ENCODE assay signal across 10 mouse cellular contexts in the genomic region with DNA sequence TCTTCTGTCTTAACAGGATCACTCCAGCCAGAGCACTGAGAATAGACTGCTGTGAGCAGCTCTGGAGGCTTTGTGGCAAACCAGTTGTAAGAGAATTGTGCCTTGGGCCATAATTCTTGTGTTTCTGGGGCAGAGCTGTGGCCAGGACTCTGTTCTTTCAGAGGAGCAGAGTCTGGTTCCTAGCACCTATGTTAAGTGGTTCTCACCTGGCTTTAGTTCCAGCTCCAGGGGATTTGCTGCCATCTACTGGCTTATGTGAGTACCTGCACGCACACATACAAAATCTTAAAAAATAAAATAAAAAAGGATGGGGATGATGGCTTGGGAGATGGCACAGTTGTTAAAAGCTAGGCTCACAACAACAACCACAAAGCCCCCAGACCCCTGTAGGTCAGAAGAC. TPM values are rescaled to one million over a fixed set of nuclear protein-coding genes. Genes with fewer than 3 reads are reported as not detected.
A peak's percentile ranks its signal among the peaks of the same experiment; 100 is the strongest.
DNase-seq lines count a peak whose midpoint lies in the region; ATAC-seq and TF ChIP-seq lines count a peak whose summit lies in the region.
"Had no signal": no experiment of that assay in that cellular context is flagged by ENCODE, and none has a peak within 500 bp of the region (broad histone marks: within the 10 kb centered on the region; RNA-seq: fewer than 3 reads in every experiment).

No protein-coding gene starts in this region.

- in situ Hi-C loops in CH12.LX (cut with MboI; ENCODE audit: low pct_ligation_motif_present, low pct_unique_long_range_greater_than_20kb, low sequenced_read_pairs): no loop called here

- no peak overlapping the region for H3K4me3 ChIP-seq in kidney, postnatal 0 days (replicated peaks; ENCODE audit: low read depth, low read length)
- no peak overlapping the region for H3K4me3 ChIP-seq in CH12.LX (replicated peaks in 1 of 3; ENCODE audit: low read depth in 2 of 3, low read length in 2 of 3, poor library complexity in 1 of 3)
- H3K4me3 ChIP-seq in bone marrow, adult 2 months (replicated peaks; ENCODE audit: control insufficient read depth, low read depth, low read length): no peak overlapping the region
- H3K4me3 ChIP-seq in liver, postnatal 0 days (ENCODE audit: low read depth, low read length): no peak overlapping the region
- H3K4me3 ChIP-seq: liver, embryonic 15.5 days had no signal

- no peak overlapping the region for H3K4me2 ChIP-seq in kidney, postnatal 0 days (ENCODE audit: low read length)
- no peak overlapping the region for H3K4me2 ChIP-seq in CH12.LX (ENCODE audit: insufficient read depth, low read depth, poor library complexity, severe bottlenecking)
- no peak overlapping the region for H3K4me2 ChIP-seq in liver, postnatal 0 days (ENCODE audit: low read depth, low read length)
- H3K4me2 ChIP-seq: liver, embryonic 15.5 days had no signal

- WGBS in kidney, postnatal 0 days: 39% methylated on average over 1 of the region's 1 CpGs
- WGBS in bone marrow, adult 2 months: 68% methylated on average over 1 of the region's 1 CpGs
- whole genome bisulfite sequencing in liver, postnatal 0 days (ENCODE audit: insufficient replicate concordance): 38% methylated on average over 1 of the region's 1 CpGs

- dilution Hi-C loops in CH12.LX (cut with MboI; ENCODE audit: extremely low pct_ligation_motif_present, extremely low pct_unique_long_range_greater_than_20kb, low sequenced_read_pairs): no loop called here

- DNase-seq in kidney, postnatal 0 days (ENCODE audit: low spot score): peak; percentile 22
- no peak for DNase-seq in kidney, adult 8-10 months
- DNase-seq in CH12.LX (ENCODE audit: extremely low read depth): peak; percentile 54
- DNase-seq in liver, postnatal 0 days: no peak
- no peak for DNase-seq in layer of hippocampus, postnatal 36 days
- no peak for DNase-seq in gastrocnemius, postnatal 14 days
- DNase-seq in urinary bladder, postnatal 25 days (ENCODE audit: low spot score): no peak

- H3K27me3 ChIP-seq in kidney, postnatal 0 days (ENCODE audit: insufficient read depth, low read length): no peaks in the 10 kb centered on the region
- no peaks in the 10 kb centered on the region for H3K27me3 ChIP-seq in CH12.LX (replicated peaks)
- H3K27me3 ChIP-seq in liver, postnatal 0 days (ENCODE audit: insufficient read depth, low read length): no peaks in the 10 kb centered on the region
- H3K27me3 ChIP-seq: liver, embryonic 15.5 days had no signal

- no peak overlapping the region for H3K9ac ChIP-seq in kidney, postnatal 0 days (ENCODE audit: low read depth, low read length)
- H3K9ac ChIP-seq in CH12.LX (ENCODE audit: insufficient read depth, low read depth): no peak overlapping the region
- H3K9ac ChIP-seq in liver, postnatal 0 days (replicated peaks): no peak overlapping the region
- H3K9ac ChIP-seq: liver, embryonic 15.5 days had no signal

- no peak overlapping the region for H3K27ac ChIP-seq in kidney, postnatal 0 days
- H3K27ac ChIP-seq in CH12.LX (ENCODE audit: insufficient read depth, low read depth): no peak overlapping the region
- H3K27ac ChIP-seq in bone marrow, adult 2 months (ENCODE audit: control insufficient read depth, insufficient read depth, low read depth, low read length, poor library complexity): no peak overlapping the region
- H3K27ac ChIP-seq in liver, postnatal 0 days (ENCODE audit: low read depth): no peak overlapping the region
- H3K27ac ChIP-seq: liver, embryonic 15.5 days had no signal

- H3K4me1 ChIP-seq in kidney, postnatal 0 days (replicated peaks; ENCODE audit: insufficient read depth, low read length): no peaks in the 10 kb centered on the region
- H3K4me1 ChIP-seq in CH12.LX (ENCODE audit: control insufficient read depth in 1 of 2, insufficient read depth in 2 of 2): no peaks in the 10 kb centered on the region
- H3K4me1 ChIP-seq in bone marrow, adult 2 months (ENCODE audit: control insufficient read depth, insufficient read depth, low read length): no peaks in the 10 kb centered on the region
- H3K4me1 ChIP-seq in liver, postnatal 0 days (ENCODE audit: insufficient read depth): no peaks in the 10 kb centered on the region
- H3K4me1 ChIP-seq: liver, embryonic 15.5 days had no signal

- no peak for TF ChIP-seq EP300 in CH12.LX (IDR thresholded peaks at IDR 0.05; ENCODE audit: low read length)
- TF ChIP-seq EP300 in liver, postnatal 0 days (IDR thresholded peaks at IDR 0.05; ENCODE audit: low read depth): no peak

- peak; percentile 65 for TF ChIP-seq CTCF in kidney, postnatal 0 days (IDR thresholded peaks at IDR 0.05; ENCODE audit: low read depth)
- TF ChIP-seq CTCF in CH12.LX (conservative IDR thresholded peaks at IDR 0.05 in 1 of 2, IDR thresholded peaks at IDR 0.05 in 1 of 2; ENCODE audit: low read depth in 2 of 2, low read length in 2 of 2): peak; percentile 55 to 79
- TF ChIP-seq CTCF in bone marrow, adult 2 months (IDR thresholded peaks at IDR 0.05; ENCODE audit: control insufficient read depth, insufficient read depth, low read length): peak; percentile 50
- peak; percentile 69 for TF ChIP-seq CTCF in liver, postnatal 0 days (IDR thresholded peaks at IDR 0.05; ENCODE audit: low read depth)

- H3K79me2 ChIP-seq in CH12.LX (replicated peaks; ENCODE audit: control insufficient read depth, extremely low read depth, insufficient read depth, poor library complexity, severe bottlenecking): no peaks in the 10 kb centered on the region

- TF ChIP-seq RAD21 in CH12.LX (IDR thresholded peaks at IDR 0.05; ENCODE audit: low read depth, low read length): peak; percentile 70

- intact Hi-C loops in gastrocnemius, postnatal 14 days (cut with DNase I; ENCODE audit: low total_unique reads): no loop called here

- H3K36me3 ChIP-seq in kidney, postnatal 0 days (ENCODE audit: insufficient read depth, low read length): no peaks in the 10 kb centered on the region
- H3K36me3 ChIP-seq in CH12.LX (replicated peaks in 1 of 2; ENCODE audit: control insufficient read depth in 1 of 2, insufficient read depth in 1 of 2, low read length in 1 of 2): peaks cover 0 to 3% of the 10 kb centered on the region in 2 experiments
- H3K36me3 ChIP-seq in liver, postnatal 0 days (replicated peaks; ENCODE audit: insufficient read depth, low read length): no peaks in the 10 kb centered on the region
- H3K36me3 ChIP-seq: liver, embryonic 15.5 days had no signal

- no peak for TF ChIP-seq POLR2A in CH12.LX (IDR thresholded peaks at IDR 0.05; ENCODE audit: low read depth, low read length)
- no peak for TF ChIP-seq POLR2A in bone marrow, adult 2 months (IDR thresholded peaks at IDR 0.05; ENCODE audit: borderline replicate concordance, control insufficient read depth, low read depth, low read length)

- no peaks in the 10 kb centered on the region for H3K9me3 ChIP-seq in kidney, postnatal 0 days (replicated peaks; ENCODE audit: low read length)
- H3K9me3 ChIP-seq in CH12.LX (replicated peaks; ENCODE audit: low read length): peaks cover 9% of the 10 kb centered on the region
- no peaks in the 10 kb centered on the region for H3K9me3 ChIP-seq in liver, postnatal 0 days (ENCODE audit: low read length)
- H3K9me3 ChIP-seq: liver, embryonic 15.5 days had no signal

- ATAC-seq in kidney, postnatal 0 days (replicated peaks; ENCODE audit: low FRiP score, low read depth): no peak
- no peak for ATAC-seq in liver, postnatal 0 days
- ATAC-seq: forebrain, embryonic 16.5 days had no signal

TF ChIP-seq in CH12.LX, 34 proteins besides CTCF, POLR2A, EP300 and RAD21:
- TF ChIP-seq ZNF384 (IDR thresholded peaks at IDR 0.05; ENCODE audit: low read depth, low read length): 0 out of 2 replicates have a peak, but pooled peaks have one; percentile 21
- no peak for TF ChIP-seq ZC3H11A (IDR thresholded peaks at IDR 0.05; ENCODE audit: low read depth, low read length)
- peak; percentile 33 for TF ChIP-seq SMC3 (IDR thresholded peaks at IDR 0.05; ENCODE audit: low read depth, low read length)

RNA-seq across cellular contexts. Expression of gene Bptf, which starts 27.1 kb away (rescaled TPM):
- 22.9 and 24.1 TPM in 2 replicates for polyA plus RNA-seq in kidney, postnatal 0 days (2015; fragmentation: Nextera tagmentation; extraction: Ambion mirVana)
- 28.0 and 29.6 TPM in 2 replicates for total RNA-seq in CH12.LX (2012; rRNA removed)
- 22.1 and 22.2 TPM in 2 replicates for total RNA-seq in CH12.LX (2014; rRNA removed)
- polyA plus RNA-seq in CH12.LX (2012; ENCODE audit: insufficient read length, low read depth): 55.6 and 63.9 TPM in 2 replicates
- polyA plus RNA-seq in bone marrow, adult 2 months (2011; ENCODE audit: insufficient read depth, insufficient read length, low replicate concordance, missing spikeins): 37.4 and 43.4 TPM in 2 replicates
- polyA plus RNA-seq in liver, postnatal 0 days (2015; fragmentation: Nextera tagmentation; extraction: Ambion mirVana): 7.3 and 8.3 TPM in 2 replicates
- 10 to 100 TPM; 64.1 to 74.8 TPM for total RNA-seq in layer of hippocampus, postnatal 36 days (2021)
- total RNA-seq in gastrocnemius, postnatal 14 days (2021): 10 to 100 TPM; 20.5 to 22.6 TPM

RNA-seq across cellular contexts. Expression of gene Nol11, which starts 30.1 kb away (rescaled TPM):
- polyA plus RNA-seq in kidney, postnatal 0 days (2015; fragmentation: Nextera tagmentation; extraction: Ambion mirVana): 31.5 and 37.7 TPM in 2 replicates
- 62.1 and 76.5 TPM in 2 replicates for total RNA-seq in CH12.LX (2012; rRNA removed)
- 172 and 191 TPM in 2 replicates for total RNA-seq in CH12.LX (2014; rRNA removed)
- 89.3 and 109 TPM in 2 replicates for polyA plus RNA-seq in CH12.LX (2012; ENCODE audit: insufficient read length, low read depth)
- polyA plus RNA-seq in bone marrow, adult 2 months (2011; ENCODE audit: insufficient read depth, insufficient read length, low replicate concordance, missing spikeins): 8.4 and 27.2 TPM in 2 replicates
- 10.7 and 11.7 TPM in 2 replicates for polyA plus RNA-seq in liver, postnatal 0 days (2015; fragmentation: Nextera tagmentation; extraction: Ambion mirVana)
- total RNA-seq in layer of hippocampus, postnatal 36 days (2021): 10 to 100 TPM; 24.2 to 24.5 TPM
- total RNA-seq in gastrocnemius, postnatal 14 days (2021): 10 to 100 TPM; 11.1 to 12.3 TPM

Comparison
In these comparisons a context has a peak if more than half of its experiments do, and no peak if none do; other contexts are left out.
1. DNase-seq: peak in kidney, postnatal 0 days (single experiment) and CH12.LX (single experiment); none in kidney, adult 8-10 months (0 of 2), liver, postnatal 0 days (single experiment), layer of hippocampus, postnatal 36 days (0 of 2), gastrocnemius, postnatal 14 days (single experiment) and urinary bladder, postnatal 25 days (single experiment).
2. Peak in every context shown above with its lines, with median percentiles within 50 percentile points of each other: CTCF ChIP-seq.